Mouse (Mus musculus) CD8-positive naive resting alpha-beta T cell, adult 2 months (primary cell): ENCODE measurements around the gene Prss2.
"Not testable (repeated sequence)": the region's sequence is repeated elsewhere in the genome, so short reads cannot be mapped to it uniquely, and the experiment has no call there.

ENCODE experiments used
- DNase-seq, 2 experiments: peaks; one replicate each; pipeline ENCODE4 v3.0.0; 2022; ENCODE audit warnings: low read depth in 2 of 2, low spot score in 2 of 2

Gene Prss2

GRCm38 (mm10) chr6:41521487-41521886 is at the start of gene Prss2:
Gene Prss2 (plus strand): TSS chr6:41521787.
- DNase-seq = no peak

- DNase-seq = no peak
Measured at GRCm38 (mm10) chr6:41499374-41499773, 22.2 kb upstream of the Prss2 start.

GRCm38 (mm10) chr6:41504915-41505314 is 16.7 kb upstream of the Prss2 start:
- no peak for DNase-seq

- DNase-seq = peak in 1 of 2 experiments; percentile 0
Measured at GRCm38 (mm10) chr6:41505323-41505722, 16.3 kb upstream of the Prss2 start.

GRCm38 (mm10) chr6:41518017-41518524 is 3.5 kb upstream of the Prss2 start:
- no peak for DNase-seq

- DNase-seq = no peak
Measured at GRCm38 (mm10) chr6:41526453-41526852, 4.9 kb downstream of the Prss2 start.

GRCm38 (mm10) chr6:41527402-41527801 is 5.8 kb downstream of the Prss2 start:
- no peak for DNase-seq

- DNase-seq = not testable (repeated sequence)
Measured at GRCm38 (mm10) chr6:41529987-41530386, 8.4 kb downstream of the Prss2 start.

GRCm38 (mm10) chr6:41532181-41532580 is 10.6 kb downstream of the Prss2 start:
- DNase-seq = no peak

GRCm38 (mm10) chr6:41532687-41533284 is 11.2 kb downstream of the Prss2 start:
- no peak for DNase-seq

GRCm38 (mm10) chr6:41537376-41537775 is 15.8 kb downstream of the Prss2 start:
- DNase-seq = no peak

- DNase-seq = not testable (repeated sequence)
Measured at GRCm38 (mm10) chr6:41538296-41538695, 16.7 kb downstream of the Prss2 start.

- no peak for DNase-seq
Measured at GRCm38 (mm10) chr6:41540746-41541145, 19.2 kb downstream of the Prss2 start.

- no peak for DNase-seq
Measured at GRCm38 (mm10) chr6:41541746-41542145, 20.2 kb downstream of the Prss2 start.

- DNase-seq = no peak
Measured at GRCm38 (mm10) chr6:41542983-41543382, 21.4 kb downstream of the Prss2 start.

- no peak for DNase-seq
Measured at GRCm38 (mm10) chr6:41543411-41544050, 21.9 kb downstream of the Prss2 start.

GRCm38 (mm10) chr6:41544381-41544924 is 22.9 kb downstream of the Prss2 start:
- DNase-seq = peak in 1 of 2 experiments; percentile 57

- DNase-seq = no peak
Measured at GRCm38 (mm10) chr6:41545266-41545665, 23.7 kb downstream of the Prss2 start.

- no peak for DNase-seq
Measured at GRCm38 (mm10) chr6:41547056-41547650, 25.6 kb downstream of the Prss2 start.

GRCm38 (mm10) chr6:41548286-41548685 is 26.7 kb downstream of the Prss2 start:
- DNase-seq = no peak

- peak; percentile 68 to 71 for DNase-seq
Measured at GRCm38 (mm10) chr6:41553356-41554010, 31.9 kb downstream of the Prss2 start.
